Mouse (Mus musculus) heart, adult 2 months (tissue): ENCODE results near the gene Ppm1a.

Experiments
- CTCF ChIP-seq: fragments of 200-600 bp; IDR thresholded peaks from 2 replicates; pipeline ENCODE4 v1.8.1; 2022; ENCODE audit warnings: antibody characterized with exemption, mild to moderate bottlenecking, moderate library complexity
- EP300 ChIP-seq: fragments of 200-500 bp; IDR thresholded peaks from 2 replicates; pipeline ENCODE4 v1.6.1; 2011; ENCODE audit warnings: low read depth, low read length, control low read depth; ENCODE audit not compliant: insufficient read depth
- POLR2A ChIP-seq: fragments of 200-500 bp; IDR thresholded peaks from 2 replicates; pipeline ENCODE4 v1.6.1; 2011; ENCODE audit warnings: mild to moderate bottlenecking, low read depth, low read length, control low read depth; ENCODE audit not compliant: insufficient read depth

- no peak for TF ChIP-seq CTCF
- no peak for TF ChIP-seq EP300
- TF ChIP-seq POLR2A = no peak
These were observed 72.5 kb downstream of the Ppm1a start for GRCm38 (mm10) chr12:72829777-72830176.
